In genomic region chr2:154335572-154335971, GRCm38 (mm10) we compare ENCODE assay signal across 31 mouse cellular contexts. TPM values are rescaled to one million over a fixed set of nuclear protein-coding genes. Genes with fewer than 3 reads are reported as not detected.
"Had no signal": no experiment of that assay in that cellular context is flagged by ENCODE, and none has a peak within 500 bp of the region (broad histone marks: within the 10 kb centered on the region; RNA-seq: fewer than 3 reads in every experiment).

No protein-coding gene starts in this region.

- H3K27me3 ChIP-seq: midbrain, embryonic 12.5 days; midbrain, embryonic 15.5 days; neural tube, embryonic 12.5 days; neural tube, embryonic 15.5 days had no signal

- H3K9me3 ChIP-seq: midbrain, embryonic 12.5 days; midbrain, embryonic 15.5 days; neural tube, embryonic 12.5 days; neural tube, embryonic 15.5 days had no signal

- H3K4me1 ChIP-seq: midbrain, embryonic 12.5 days; midbrain, embryonic 15.5 days; neural tube, embryonic 12.5 days; neural tube, embryonic 15.5 days had no signal

- H3K4me3 ChIP-seq: layer of hippocampus, adult 2 months; midbrain, embryonic 12.5 days; midbrain, embryonic 15.5 days; neural tube, embryonic 12.5 days; neural tube, embryonic 15.5 days had no signal

- H3K9ac ChIP-seq: liver, embryonic 14.5 days; liver, postnatal 0 days; lung, embryonic 14.5 days; midbrain, embryonic 12.5 days; midbrain, embryonic 15.5 days; neural tube, embryonic 12.5 days; neural tube, embryonic 15.5 days had no signal

- H3K27ac ChIP-seq: kidney, postnatal 0 days; layer of hippocampus, adult 2 months; liver, embryonic 14.5 days; macrophage; midbrain, embryonic 12.5 days; midbrain, embryonic 15.5 days; neural tube, embryonic 12.5 days; neural tube, embryonic 15.5 days; stomach, postnatal 0 days had no signal

- DNase-seq: kidney, postnatal 25 days; layer of hippocampus, adult 9-11 months; liver, postnatal 0 days; lung, embryonic 14.5 days; right cerebral cortex, adult 18-20 months; right cerebral cortex, postnatal 14 days; right cerebral cortex, postnatal 4 days; thymus, adult 2 months; thymus, postnatal 14 days; thymus, postnatal 4 days had no signal

- H3K36me3 ChIP-seq: midbrain, embryonic 15.5 days had no signal

RNA-seq across cellular contexts. Expression of gene Bpifb9b, which starts 28.5 kb away (rescaled TPM):
- total RNA-seq: layer of hippocampus, adult 2 months; layer of hippocampus, postnatal 25 days; left cerebral cortex, adult 18-20 months; left cerebral cortex, postnatal 10 days; left cerebral cortex, postnatal 36 days; liver, adult 2 months; megakaryocyte, adult 5-6 weeks had no signal
- polyA plus RNA-seq: kidney, embryonic 14.5 days; kidney, postnatal 0 days; large intestine, adult 2 months; limb, embryonic 11.5 days; limb, embryonic 14.5 days; liver, adult 2 months; liver, embryonic 14.5 days; liver, postnatal 0 days; lung, embryonic 14.5 days; lung, postnatal 0 days; macrophage; midbrain, embryonic 12.5 days; midbrain, embryonic 15.5 days; neural tube, embryonic 12.5 days; neural tube, embryonic 15.5 days; stomach, embryonic 14.5 days; stomach, postnatal 0 days had no signal
